Mouse (Mus musculus) kidney, adult 8-10 months (tissue): ENCODE measurements around the gene Fam71e1.

Experiments
- DNase-seq, 2 experiments: peaks; one replicate each; pipeline ENCODE4 v3.0.0; 2022

Gene Fam71e1

DNA sequence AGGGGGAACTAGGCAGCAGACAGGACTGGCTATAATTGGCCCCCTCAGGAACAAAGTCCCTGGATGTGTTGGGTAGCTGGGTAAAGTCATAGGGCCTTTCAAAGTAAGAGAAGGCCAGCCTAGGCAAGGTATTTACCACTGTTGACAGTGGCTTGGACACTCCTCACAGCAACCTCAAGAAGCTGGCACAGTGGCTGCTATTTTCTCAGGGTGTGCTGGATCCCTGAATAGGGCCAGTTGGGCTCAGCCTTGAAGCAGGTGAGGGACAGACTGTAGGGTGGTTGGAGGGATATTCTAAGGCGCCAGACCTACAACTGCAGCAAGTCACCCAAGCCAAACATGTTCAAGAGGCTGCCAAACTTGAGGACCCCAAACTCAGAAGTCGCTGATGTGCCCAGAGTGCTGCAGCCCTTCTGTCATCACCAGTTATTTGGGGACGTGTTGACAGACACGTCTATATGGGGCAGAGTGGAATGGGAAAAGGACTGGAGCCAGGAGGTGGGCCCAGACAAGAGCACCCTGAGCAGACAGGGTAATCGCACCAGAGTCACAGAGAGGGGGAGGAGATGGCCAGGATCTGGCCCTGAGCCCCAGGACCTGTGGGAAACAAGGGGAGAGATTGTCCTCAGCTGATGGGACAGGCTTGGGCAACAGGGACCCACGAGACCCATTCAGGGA is 24.4 kb upstream of the Fam71e1 start:
- no peak for DNase-seq

- no peak for DNase-seq
These were observed 23.9 kb upstream of the Fam71e1 start for GRCm38 (mm10) chr7:44472558-44472885.

DNA sequence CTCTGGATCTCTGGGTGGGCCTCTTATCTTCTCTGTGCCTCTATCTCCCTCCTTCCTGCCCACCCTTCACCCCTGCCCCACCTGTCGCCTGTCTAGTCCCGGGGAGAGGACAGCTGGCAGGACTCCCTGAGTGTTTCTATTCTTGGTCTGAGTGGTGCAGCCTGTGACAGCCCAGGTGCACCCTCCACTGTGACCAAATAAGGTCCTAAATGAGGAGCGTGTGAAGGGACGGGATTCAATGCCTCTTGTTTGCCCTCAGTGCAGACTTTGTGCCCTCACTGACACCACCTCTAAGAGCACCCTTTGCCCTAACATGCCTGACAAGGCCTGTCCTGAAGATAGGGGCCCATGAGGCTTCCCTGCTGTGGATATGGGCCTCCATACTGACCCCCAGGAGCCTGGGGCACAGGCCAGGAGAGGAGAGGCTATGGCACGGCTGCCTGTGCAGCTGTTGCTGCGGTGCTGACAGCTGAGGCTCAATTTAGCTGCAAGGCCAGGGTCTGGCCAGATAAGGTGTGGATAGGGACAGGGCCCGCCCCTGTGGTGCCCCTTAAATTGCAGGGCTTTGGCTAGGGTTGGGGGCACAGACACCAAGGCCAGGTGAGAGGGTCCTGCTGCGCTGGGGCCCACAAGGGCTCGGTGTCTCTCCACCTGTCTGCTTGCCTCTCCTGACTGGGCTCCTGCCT is 23.3 kb upstream of the Fam71e1 start:
- DNase-seq: no peak

GRCm38 (mm10) chr7:44474419-44474818 is 22.0 kb upstream of the Fam71e1 start:
- no peak for DNase-seq

- no peak for DNase-seq
These were observed 21.3 kb upstream of the Fam71e1 start for GRCm38 (mm10) chr7:44475046-44475614.

DNA sequence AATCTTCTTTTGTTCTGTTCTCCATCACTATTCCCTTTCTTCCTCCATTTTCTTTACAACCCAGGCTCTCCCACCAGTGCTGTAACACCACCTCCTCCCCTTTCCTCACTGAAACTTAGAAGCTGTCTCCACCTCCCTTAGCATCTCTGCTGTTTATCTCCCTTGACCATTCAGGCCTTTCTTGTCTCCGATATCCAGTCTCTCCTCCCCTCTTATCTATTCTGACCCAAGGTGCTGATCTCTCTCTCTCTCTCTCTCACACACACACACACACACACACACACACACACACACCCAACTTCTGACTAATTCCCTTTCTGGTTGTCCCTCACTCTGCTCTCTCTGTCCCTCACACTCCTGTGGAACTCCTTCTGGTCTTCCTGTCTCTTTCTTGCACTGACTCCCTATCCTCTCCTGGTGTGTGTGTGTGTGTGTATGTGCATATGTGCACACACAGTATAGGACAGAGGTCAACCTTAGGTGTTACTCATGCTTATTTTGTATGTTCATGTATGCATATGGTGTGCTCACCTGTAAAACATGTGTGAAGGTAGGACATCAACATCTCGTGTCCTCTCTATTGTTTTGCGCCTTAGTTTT is 13.4 kb upstream of the Fam71e1 start:
- DNase-seq: no peak

DNA sequence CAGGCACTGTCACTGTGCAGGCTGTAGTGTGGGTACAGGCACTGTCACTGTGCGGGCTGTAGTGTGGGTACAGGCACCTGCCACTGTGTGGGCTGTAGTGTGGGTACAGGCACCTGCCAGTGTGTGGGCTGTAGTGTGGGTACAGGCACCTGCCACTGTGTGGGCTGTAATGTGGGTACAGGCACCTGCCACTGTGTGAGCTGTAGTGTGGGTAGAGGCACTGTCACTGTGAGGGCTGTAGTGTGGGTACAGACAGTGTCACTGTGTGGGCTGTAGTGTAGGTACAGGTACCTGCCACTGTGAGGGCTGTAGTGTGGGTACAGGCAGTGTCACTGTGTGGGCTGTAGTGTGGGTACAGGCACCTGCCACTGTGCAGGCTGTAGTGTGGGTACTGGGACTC is 12.3 kb upstream of the Fam71e1 start:
- DNase-seq: no peak

DNA sequence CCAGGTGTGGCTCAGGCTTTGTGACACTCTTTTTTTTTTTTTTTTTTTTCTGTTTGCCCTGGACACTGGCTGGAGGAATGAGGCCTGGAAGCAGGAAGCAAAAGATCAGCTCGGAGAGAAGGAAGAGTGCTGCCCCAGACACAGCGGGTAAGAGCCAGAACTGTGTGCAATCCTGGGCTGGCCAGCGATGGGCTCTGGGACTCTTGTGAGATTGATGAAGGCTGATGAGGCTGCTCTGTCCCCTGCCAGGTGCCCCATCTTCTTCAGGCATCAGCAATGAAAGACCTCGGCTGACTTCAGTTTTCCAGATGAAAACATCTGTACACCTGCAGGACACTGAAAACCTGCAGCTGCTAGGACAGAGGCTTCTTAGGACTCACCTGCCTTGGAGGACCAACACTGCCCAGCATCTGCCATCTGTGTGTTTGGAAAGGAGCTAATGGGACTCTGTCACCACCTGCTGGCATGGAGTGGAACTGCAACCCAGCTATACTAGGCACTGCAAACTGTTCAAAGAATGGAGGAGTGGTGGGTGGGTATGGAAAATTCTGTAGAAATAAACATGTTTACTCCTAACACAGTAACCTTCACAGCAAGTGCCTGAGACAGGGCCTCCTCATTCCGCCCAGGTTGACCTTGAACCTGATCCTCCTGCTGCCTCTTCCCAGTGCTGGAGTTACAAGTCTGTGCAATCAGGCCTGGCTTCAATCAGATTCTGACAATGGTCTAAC is 11.4 kb upstream of the Fam71e1 start:
- DNase-seq: peak; percentile 42 to 81

- DNase-seq: no peak
These were observed 10.7 kb upstream of the Fam71e1 start for GRCm38 (mm10) chr7:44485572-44486195.

DNA sequence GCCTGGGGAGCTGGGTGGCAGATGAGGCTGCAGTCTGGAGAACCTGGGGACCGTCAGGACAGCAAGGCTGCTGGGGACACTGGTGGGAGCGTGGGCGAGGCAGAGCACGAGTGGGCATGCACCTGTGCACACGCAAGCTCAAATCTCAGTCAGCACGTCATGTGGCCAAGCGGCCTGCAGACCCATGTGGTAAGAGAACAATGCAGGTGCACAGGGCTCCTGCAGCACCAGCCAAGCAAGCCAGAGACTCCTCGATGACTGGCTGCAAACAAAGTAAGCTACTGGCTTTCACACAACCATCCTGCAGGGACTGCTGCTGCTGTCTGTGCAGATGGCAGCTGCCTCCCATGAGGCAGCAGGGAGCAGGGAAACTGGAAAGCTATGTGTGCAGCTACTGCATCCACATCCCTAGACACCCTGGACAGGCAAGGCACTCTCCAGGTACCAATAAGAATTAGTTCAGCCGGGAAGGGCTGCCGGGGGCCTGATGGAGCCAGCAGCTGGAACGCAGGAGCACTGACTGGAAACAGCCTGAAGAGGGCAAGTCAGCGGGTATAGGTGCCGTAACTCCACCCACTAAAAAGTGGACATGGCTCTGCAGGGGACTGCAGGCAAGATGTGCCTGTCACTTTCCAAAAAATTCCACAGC is 9.3 kb upstream of the Fam71e1 start:
- DNase-seq: no peak

DNA sequence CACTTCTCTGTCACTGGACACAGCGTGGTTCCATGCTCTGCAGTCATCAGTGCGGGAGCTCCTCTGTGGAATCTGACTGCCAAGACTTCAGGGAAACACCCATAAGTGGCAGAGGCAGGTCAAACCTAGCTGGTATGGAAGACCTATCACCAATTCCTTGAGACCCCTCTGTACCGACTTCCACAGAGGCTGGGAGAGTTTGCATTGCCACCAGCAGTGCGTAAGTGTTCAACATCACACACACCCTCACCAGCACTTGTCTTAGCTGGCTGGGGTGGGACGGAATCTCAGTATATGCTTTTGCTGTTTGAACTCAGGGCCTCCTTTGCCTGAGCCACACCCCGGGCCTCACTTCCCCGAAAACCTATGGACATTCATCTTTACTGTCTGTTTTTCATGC is 8.4 kb upstream of the Fam71e1 start:
- DNase-seq: no peak

- DNase-seq: no peak
These were observed 7.8 kb upstream of the Fam71e1 start for GRCm38 (mm10) chr7:44488545-44488944.

DNA sequence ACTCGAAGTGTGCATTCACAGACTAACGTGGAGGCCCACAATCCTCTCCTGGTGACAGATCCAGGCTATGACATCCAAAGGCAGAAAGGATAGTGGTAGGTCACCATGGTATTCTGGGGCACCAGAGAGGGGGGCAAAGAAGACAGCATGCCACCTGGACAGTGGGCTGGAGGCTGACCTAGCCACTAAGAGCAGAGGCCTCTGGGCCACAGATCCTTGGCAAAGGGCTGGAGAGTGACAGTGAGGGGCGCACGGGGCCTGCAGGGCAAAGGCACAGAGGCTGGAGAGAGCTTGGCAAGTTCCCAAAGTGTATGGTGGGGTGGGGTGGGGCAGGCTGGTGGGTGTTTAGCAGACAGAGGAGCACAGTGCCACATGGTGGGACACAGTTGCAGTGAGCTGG is 6.1 kb upstream of the Fam71e1 start:
- DNase-seq: no peak

GRCm38 (mm10) chr7:44491391-44491790 is 5.0 kb upstream of the Fam71e1 start:
- no peak for DNase-seq

- DNase-seq: no peak
These were observed 4.1 kb upstream of the Fam71e1 start for GRCm38 (mm10) chr7:44492166-44492826.

DNA sequence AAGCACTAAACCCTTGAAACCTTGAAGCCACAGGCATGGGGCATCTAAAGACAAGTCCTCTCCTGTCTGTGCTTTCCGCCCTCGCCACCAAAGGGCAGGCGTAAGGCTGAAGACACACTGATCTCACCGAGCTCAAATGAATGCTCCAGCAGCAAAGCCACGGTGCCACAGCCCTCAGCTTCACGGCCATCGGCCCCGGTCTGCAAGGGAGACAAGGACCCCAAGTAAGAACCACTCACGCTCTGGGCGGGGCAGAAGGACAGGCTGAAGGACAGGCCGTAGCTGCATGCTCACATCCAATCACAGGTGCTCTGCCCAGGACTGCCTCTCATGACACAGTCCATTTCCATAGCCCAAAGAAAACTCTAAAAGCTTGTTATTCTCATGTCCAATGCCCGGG is 1.7 kb upstream of the Fam71e1 start:
- DNase-seq: no peak

- no peak for DNase-seq
These were observed 1.3 kb upstream of the Fam71e1 start for GRCm38 (mm10) chr7:44495086-44495485.

DNA sequence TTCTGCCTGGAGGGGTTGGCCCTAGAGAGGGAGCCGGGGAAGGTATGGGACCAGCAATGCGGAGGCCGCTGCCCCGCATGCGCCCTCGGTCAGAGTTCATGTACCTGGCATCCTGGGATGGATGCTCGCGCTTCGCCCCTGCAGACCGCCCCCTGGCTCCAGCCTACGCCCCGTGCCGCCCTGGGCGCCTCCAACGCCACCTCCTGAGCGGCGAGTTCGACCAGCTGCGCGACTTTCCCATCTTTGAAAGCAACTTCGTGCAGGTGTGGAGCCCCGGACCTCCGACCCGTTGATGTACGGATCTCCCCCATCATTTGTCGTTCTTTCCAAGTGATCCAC is 359 bp downstream of the Fam71e1 start:
- no peak for DNase-seq

DNA sequence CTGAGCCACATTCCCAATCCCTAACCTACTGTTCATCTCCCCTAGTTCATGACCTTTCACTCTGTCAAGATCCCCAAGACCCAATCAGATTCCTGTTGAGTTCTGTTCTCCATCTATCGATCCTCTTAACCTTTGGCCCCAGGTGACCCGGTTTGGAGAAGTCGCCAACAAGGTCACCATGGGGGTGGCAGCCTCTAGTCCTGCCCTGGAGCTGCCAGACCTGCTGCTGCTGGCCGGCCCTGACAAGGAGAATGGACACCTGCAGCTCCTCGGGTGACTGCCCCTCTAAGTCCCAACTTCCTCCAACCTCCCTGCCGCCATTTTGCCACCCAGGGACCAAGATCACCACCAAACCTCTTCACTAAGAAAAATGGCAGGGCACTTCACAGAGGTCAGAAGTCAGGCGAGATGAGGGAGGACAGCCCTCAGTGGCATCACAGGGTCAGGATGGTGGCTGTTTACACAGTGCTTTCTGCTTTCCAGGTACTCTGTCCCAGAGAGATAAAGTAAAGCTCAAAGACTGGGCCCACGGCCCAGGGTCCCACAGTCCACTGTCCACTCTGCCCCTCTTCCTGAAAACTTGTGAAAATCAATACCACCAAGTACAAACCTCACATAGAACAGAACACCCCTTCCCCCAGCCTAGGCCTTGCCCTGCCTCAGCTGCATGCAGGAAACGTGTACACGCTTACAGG is 1.1 kb downstream of the Fam71e1 start:
- DNase-seq: no peak

GRCm38 (mm10) chr7:44498922-44499321 is 2.5 kb downstream of the Fam71e1 start:
- DNase-seq: no peak

- no peak for DNase-seq
These were observed 3.7 kb downstream of the Fam71e1 start for GRCm38 (mm10) chr7:44500046-44500445.
